Mouse (Mus musculus): ENCODE measurements around the gene Fanca. TPM values are rescaled to one million over a fixed set of nuclear protein-coding genes. Genes with fewer than 3 reads are reported as not detected.
A peak's percentile ranks its signal among the peaks of the same experiment; 100 is the strongest.

Fanca gene
- polyA plus RNA-seq, 1 experiment from 2014 or later, result 5.4 TPM

DNA sequence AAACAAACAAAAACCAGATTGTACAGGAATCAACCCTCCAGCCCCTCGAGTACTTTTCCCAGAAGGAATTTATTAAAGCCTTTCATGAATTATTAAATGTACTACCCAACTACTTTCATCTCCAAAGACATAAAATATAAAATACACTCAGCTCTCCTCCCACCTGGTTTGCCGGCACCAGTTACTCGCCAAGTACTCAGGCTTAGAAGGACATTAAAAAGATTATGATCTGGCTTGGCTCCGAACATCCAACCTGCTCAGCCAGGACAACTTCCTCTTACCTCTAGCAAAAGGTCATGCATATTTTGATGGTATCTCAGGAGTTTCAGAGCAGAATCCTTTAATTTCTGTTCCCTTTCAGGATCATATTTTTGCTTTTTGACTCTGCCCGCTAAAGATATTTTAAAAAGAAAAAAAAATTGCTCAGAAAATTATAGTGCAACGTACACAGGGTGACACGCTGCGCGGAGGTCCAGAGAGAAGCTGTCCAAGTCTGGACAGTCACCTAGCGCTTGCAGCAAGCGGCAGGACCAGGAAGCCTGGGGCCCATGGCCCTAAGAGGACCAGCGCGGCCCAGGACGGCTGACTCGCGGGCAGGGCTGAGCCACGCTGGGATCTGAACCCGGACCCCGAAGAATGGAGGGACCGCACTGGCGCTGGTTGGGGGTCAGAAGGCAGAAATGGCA, 452 bp downstream of the Fanca start:
- H3K27me3 ChIP-seq (ENCODE audit: control insufficient read depth, insufficient read depth, low read depth, low read length), result no peaks in the 10 kb centered on the region
- no peaks in the 10 kb centered on the region for H3K9me3 ChIP-seq (replicated peaks; ENCODE audit: control insufficient read depth, low read length, poor library complexity, severe bottlenecking)
- peak overlapping the region; percentile 79 for H3K4me2 ChIP-seq (ENCODE audit: low read length)
- H3K9ac ChIP-seq (ENCODE audit: low read depth, low read length), result peak overlapping the region; percentile 52
- no peak; the same call in 1 of the 2 replicates for ATAC-seq
- H3K36me3 ChIP-seq (ENCODE audit: control insufficient read depth, insufficient read depth, low read length), result no peaks in the 10 kb centered on the region
- peak overlapping the region; percentile 51 for H3K4me3 ChIP-seq (ENCODE audit: low read depth, low read length)
- H3K27ac ChIP-seq (ENCODE audit: low read length), result no peak overlapping the region
- H3K4me1 ChIP-seq (ENCODE audit: control insufficient read depth, insufficient read depth, low read length), result peaks cover 7% of the 10 kb centered on the region
- WGBS, result 7% methylated on average over 21 of the region's 21 CpGs

DNA sequence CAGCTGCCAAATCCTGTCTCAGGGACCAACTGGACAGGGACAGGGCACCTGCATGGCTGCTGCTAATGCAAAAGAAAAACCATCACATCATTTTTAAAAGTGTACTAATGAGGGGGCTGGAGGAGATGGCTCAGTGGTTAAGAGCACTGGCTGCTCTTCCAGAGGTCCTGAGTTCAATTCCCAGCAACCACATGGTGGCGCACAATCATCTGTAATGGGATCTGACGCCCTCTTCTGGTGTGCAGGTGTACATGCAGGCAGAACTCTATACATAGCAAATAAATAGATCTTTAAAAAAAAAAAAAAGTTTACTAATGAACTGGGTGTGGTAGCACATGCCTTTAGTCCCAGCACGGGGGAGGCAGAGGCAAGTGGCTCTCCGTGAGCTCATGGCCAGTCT, 9.6 kb downstream of the Fanca start:
- Histone ChIP-seq H3K36me3 (ENCODE audit: control insufficient read depth, insufficient read depth, low read length) (no peaks in the 10 kb centered on the region), H3K27ac (ENCODE audit: low read length) (no peak overlapping the region), H3K4me3 (ENCODE audit: low read depth, low read length) (no peak overlapping the region), H3K27me3 (ENCODE audit: control insufficient read depth, insufficient read depth, low read depth, low read length) (no peaks in the 10 kb centered on the region), H3K4me2 (ENCODE audit: low read length) (no peak overlapping the region), H3K9me3 (replicated peaks; ENCODE audit: control insufficient read depth, low read length, poor library complexity, severe bottlenecking) (no peaks in the 10 kb centered on the region), H3K9ac (ENCODE audit: low read depth, low read length) (no peak overlapping the region), H3K4me1 (ENCODE audit: control insufficient read depth, insufficient read depth, low read length) (no peaks in the 10 kb centered on the region)
- 71% methylated on average over 4 of the region's 4 CpGs for WGBS
- no peak for ATAC-seq

DNA sequence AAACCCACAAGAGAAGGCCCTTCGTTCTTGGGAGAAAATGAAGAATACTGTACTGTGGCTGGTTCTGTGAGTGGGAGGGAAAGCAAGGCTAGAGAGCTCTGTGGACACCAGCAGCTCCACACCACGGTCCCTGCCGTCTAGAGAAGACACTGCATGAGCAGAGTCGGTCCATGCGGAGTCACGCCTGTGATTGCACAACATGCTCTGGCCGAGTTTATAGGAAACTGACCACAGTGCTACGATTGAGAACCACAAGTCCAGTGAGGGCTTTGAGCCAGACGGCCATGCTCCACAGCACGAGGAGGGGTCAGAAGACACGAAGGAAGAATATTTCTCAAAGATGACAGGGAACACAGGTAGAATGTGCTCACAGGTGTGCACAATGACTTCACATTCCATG, 20.1 kb downstream of the Fanca start:
- Histone ChIP-seq H3K4me3 (ENCODE audit: low read depth, low read length) (no peak overlapping the region), H3K27ac (ENCODE audit: low read length) (no peak overlapping the region)
- 95% methylated on average over 11 of the region's 11 CpGs for WGBS

DNA sequence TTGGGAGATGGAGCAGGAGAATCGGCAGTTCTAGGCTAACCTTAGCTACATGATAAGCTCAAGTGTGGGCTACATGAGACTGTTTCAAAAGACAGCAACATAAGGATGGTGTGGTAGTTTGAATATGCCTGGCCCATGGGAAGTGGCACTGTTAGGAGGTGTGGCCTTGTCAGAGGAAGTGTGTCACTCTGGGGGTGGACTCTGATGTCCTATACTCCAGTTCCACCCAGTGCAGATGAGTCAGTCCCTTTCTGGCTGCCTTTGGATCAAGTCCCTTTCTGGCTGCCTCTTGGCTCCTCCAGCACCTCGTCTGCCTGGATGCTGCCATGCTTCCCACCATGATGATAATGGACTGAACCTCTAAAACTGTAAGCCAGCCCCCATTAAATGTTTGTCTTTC, 25.6 kb downstream of the Fanca start:
- Histone ChIP-seq H3K36me3 (ENCODE audit: control insufficient read depth, insufficient read depth, low read length) (no peaks in the 10 kb centered on the region), H3K27me3 (ENCODE audit: control insufficient read depth, insufficient read depth, low read depth, low read length) (no peaks in the 10 kb centered on the region), H3K9ac (ENCODE audit: low read depth, low read length) (no peak overlapping the region), H3K27ac (ENCODE audit: low read length) (no peak overlapping the region), H3K4me1 (ENCODE audit: control insufficient read depth, insufficient read depth, low read length) (no peaks in the 10 kb centered on the region), H3K9me3 (replicated peaks; ENCODE audit: control insufficient read depth, low read length, poor library complexity, severe bottlenecking) (no peaks in the 10 kb centered on the region), H3K4me2 (ENCODE audit: low read length) (no peak overlapping the region), H3K4me3 (ENCODE audit: low read depth, low read length) (no peak overlapping the region)
- 94% methylated on average over 2 of the region's 2 CpGs for WGBS
- ATAC-seq, result no peak

More for the DNA sequence above, 20.1 kb downstream of the Fanca start:
- H3K4me1 ChIP-seq (ENCODE audit: control insufficient read depth, insufficient read depth, low read length), result no peaks in the 10 kb centered on the region
- no peak overlapping the region for H3K9ac ChIP-seq (ENCODE audit: low read depth, low read length)
- H3K27me3 ChIP-seq (ENCODE audit: control insufficient read depth, insufficient read depth, low read depth, low read length), result no peaks in the 10 kb centered on the region
- no peak for ATAC-seq
- no peak overlapping the region for H3K4me2 ChIP-seq (ENCODE audit: low read length)
- H3K36me3 ChIP-seq (ENCODE audit: control insufficient read depth, insufficient read depth, low read length), result no peaks in the 10 kb centered on the region
- H3K9me3 ChIP-seq (replicated peaks; ENCODE audit: control insufficient read depth, low read length, poor library complexity, severe bottlenecking), result no peaks in the 10 kb centered on the region

DNA sequence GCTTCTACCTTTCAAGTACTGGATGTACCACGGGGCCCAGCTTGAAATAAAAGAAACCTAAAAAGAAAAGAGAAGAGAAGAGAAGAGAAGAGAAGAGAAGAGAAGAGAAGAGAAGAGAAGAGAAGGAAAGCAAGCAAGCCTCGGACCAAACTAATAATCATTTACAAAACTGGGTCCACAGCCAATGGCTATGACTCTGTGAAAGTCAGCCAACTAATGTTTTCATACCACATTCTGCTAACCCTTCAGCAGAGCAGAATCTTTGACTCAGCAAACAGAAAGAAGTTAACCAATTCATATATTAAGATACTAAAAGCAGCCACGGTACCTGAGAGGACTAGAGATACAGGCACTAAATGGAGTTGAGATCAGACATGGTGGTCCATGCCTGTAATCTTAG, 26.1 kb downstream of the Fanca start:
- no peak for ATAC-seq
- Histone ChIP-seq H3K4me1 (ENCODE audit: control insufficient read depth, insufficient read depth, low read length) (no peaks in the 10 kb centered on the region), H3K27ac (ENCODE audit: low read length) (no peak overlapping the region), H3K9ac (ENCODE audit: low read depth, low read length) (no peak overlapping the region), H3K36me3 (ENCODE audit: control insufficient read depth, insufficient read depth, low read length) (no peaks in the 10 kb centered on the region), H3K4me2 (ENCODE audit: low read length) (no peak overlapping the region), H3K27me3 (ENCODE audit: control insufficient read depth, insufficient read depth, low read depth, low read length) (no peaks in the 10 kb centered on the region), H3K9me3 (replicated peaks; ENCODE audit: control insufficient read depth, low read length, poor library complexity, severe bottlenecking) (no peaks in the 10 kb centered on the region), H3K4me3 (ENCODE audit: low read depth, low read length) (no peak overlapping the region)
- 95% methylated on average over 3 of the region's 3 CpGs for WGBS

DNA sequence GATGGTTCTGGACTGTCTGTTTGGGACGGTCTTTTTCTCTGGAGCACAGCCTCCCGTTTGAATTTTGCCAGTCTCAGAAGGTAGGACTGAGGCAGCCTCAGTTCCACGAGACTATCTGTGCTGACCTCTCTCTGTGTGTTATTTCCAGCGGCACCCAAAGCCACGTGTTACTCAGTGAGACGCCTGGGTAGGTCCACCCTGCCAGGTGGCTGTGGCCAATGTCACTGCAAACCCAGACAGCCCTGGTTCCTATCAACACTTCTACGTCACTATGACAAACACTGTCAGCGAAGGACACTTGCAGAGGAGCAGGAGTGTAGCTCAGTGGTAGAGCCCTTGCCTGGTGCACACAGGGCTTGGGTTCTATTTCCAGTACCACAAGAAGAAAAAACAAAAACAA, 26.7 kb downstream of the Fanca start:
- Histone ChIP-seq H3K4me3 (ENCODE audit: low read depth, low read length) (no peak overlapping the region), H3K27me3 (ENCODE audit: control insufficient read depth, insufficient read depth, low read depth, low read length) (no peaks in the 10 kb centered on the region), H3K27ac (ENCODE audit: low read length) (no peak overlapping the region), H3K9me3 (replicated peaks; ENCODE audit: control insufficient read depth, low read length, poor library complexity, severe bottlenecking) (no peaks in the 10 kb centered on the region), H3K4me1 (ENCODE audit: control insufficient read depth, insufficient read depth, low read length) (no peaks in the 10 kb centered on the region), H3K36me3 (ENCODE audit: control insufficient read depth, insufficient read depth, low read length) (no peaks in the 10 kb centered on the region), H3K4me2 (ENCODE audit: low read length) (no peak overlapping the region), H3K9ac (ENCODE audit: low read depth, low read length) (no peak overlapping the region)
- 92% methylated on average over 8 of the region's 8 CpGs for WGBS
- no peak for ATAC-seq

DNA sequence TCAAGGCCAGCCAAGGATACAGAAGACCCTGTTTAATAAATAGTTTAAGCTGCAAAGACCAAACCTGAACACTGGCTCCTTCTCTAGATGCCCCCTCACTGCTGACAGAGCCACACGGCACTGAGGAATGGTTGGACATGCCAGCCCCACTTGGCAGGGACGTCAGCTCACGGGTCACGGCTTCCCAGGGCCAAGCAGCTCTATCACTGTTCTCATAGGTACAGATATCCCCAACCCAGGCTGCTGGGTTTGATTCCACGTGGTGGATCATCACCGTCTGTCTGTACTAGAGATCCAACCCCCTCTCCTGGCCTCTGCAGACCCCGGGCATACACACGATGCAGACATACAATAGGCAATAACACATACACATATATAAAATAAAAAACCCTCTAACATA, 27.7 kb downstream of the Fanca start:
- no peaks in the 10 kb centered on the region for H3K4me1 ChIP-seq (ENCODE audit: control insufficient read depth, insufficient read depth, low read length)
- H3K4me2 ChIP-seq (ENCODE audit: low read length), result no peak overlapping the region
- ATAC-seq, result no peak
- no peak overlapping the region for H3K27ac ChIP-seq (ENCODE audit: low read length)
- H3K36me3 ChIP-seq (ENCODE audit: control insufficient read depth, insufficient read depth, low read length), result no peaks in the 10 kb centered on the region
- H3K27me3 ChIP-seq (ENCODE audit: control insufficient read depth, insufficient read depth, low read depth, low read length), result no peaks in the 10 kb centered on the region
- H3K9ac ChIP-seq (ENCODE audit: low read depth, low read length), result no peak overlapping the region
- WGBS, result 95% methylated on average over 8 of the region's 8 CpGs
- H3K4me3 ChIP-seq (ENCODE audit: low read depth, low read length), result no peak overlapping the region
- H3K9me3 ChIP-seq (replicated peaks; ENCODE audit: control insufficient read depth, low read length, poor library complexity, severe bottlenecking), result no peaks in the 10 kb centered on the region

DNA sequence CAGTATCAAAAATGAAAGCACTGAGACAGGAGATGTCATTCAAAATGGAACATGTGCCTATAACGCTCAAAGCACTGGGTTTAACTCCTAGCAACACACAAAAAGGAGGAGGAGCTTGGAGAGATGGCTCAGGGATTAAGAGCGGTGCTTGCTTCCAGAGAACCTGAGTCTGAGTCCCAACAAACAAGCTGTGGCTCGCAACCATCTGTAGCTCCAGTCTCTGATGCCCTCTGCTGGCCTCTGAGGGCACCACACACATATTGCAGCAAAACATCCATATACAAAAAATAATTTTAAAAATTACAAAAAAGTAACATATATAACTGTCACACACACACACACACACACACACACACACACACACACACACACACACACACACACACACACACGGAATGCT, 28.2 kb downstream of the Fanca start:
- no peak overlapping the region for H3K27ac ChIP-seq (ENCODE audit: low read length)
- no peaks in the 10 kb centered on the region for H3K36me3 ChIP-seq (ENCODE audit: control insufficient read depth, insufficient read depth, low read length)
- 68% methylated on average over 4 of the region's 4 CpGs for WGBS
- no peaks in the 10 kb centered on the region for H3K9me3 ChIP-seq (replicated peaks; ENCODE audit: control insufficient read depth, low read length, poor library complexity, severe bottlenecking)
- no peak overlapping the region for H3K9ac ChIP-seq (ENCODE audit: low read depth, low read length)
- no peak for ATAC-seq
- no peak overlapping the region for H3K4me2 ChIP-seq (ENCODE audit: low read length)
- no peaks in the 10 kb centered on the region for H3K4me1 ChIP-seq (ENCODE audit: control insufficient read depth, insufficient read depth, low read length)
- H3K4me3 ChIP-seq (ENCODE audit: low read depth, low read length), result no peak overlapping the region
- H3K27me3 ChIP-seq (ENCODE audit: control insufficient read depth, insufficient read depth, low read depth, low read length), result no peaks in the 10 kb centered on the region

- Histone ChIP-seq H3K36me3 (ENCODE audit: control insufficient read depth, insufficient read depth, low read length) (no peaks in the 10 kb centered on the region), H3K27ac (ENCODE audit: low read length) (no peak overlapping the region), H3K9ac (ENCODE audit: low read depth, low read length) (no peak overlapping the region), H3K4me3 (ENCODE audit: low read depth, low read length) (no peak overlapping the region), H3K9me3 (replicated peaks; ENCODE audit: control insufficient read depth, low read length, poor library complexity, severe bottlenecking) (no peaks in the 10 kb centered on the region), H3K4me1 (ENCODE audit: control insufficient read depth, insufficient read depth, low read length) (no peaks in the 10 kb centered on the region), H3K4me2 (ENCODE audit: low read length) (no peak overlapping the region), H3K27me3 (ENCODE audit: control insufficient read depth, insufficient read depth, low read depth, low read length) (no peaks in the 10 kb centered on the region)
- 96% methylated on average over 17 of the region's 17 CpGs for WGBS
- no peak for ATAC-seq
Measured at GRCm38 (mm10) chr8:123287362-123287761, 31.0 kb downstream of the Fanca start.

All from midbrain, embryonic 16.5 days (tissue).